Mouse (Mus musculus): ENCODE results near the gene Fxyd5.

The Fxyd5 gene

DNA sequence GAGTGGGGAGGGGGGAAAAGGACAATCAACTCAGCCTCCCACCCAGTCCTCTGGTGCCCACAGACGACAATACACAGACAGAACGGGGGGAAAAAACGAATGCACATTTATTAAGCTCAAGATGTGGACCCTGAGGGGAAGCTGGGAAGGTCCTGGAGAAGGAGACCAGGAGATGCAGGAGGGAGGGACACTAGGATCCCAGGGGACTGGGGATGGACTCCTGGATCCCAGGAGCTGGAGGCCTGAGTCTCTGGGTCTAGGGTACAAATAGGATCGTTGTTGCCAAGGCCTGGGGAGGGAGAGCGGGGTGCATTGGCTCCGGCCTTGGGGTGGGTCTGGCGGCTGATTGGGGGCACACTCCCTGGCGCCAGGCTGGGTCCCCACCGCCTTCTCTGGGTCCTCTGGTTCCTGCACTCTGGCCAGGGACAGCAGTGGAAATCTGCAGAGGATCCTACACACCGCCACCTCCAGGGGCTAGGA, at the start of gene Fxyd5:
Fxyd5 (minus strand) TSS at position 51 of the 480 bp plus-strand sequence.
- DNase-seq, result no peak

DNA sequence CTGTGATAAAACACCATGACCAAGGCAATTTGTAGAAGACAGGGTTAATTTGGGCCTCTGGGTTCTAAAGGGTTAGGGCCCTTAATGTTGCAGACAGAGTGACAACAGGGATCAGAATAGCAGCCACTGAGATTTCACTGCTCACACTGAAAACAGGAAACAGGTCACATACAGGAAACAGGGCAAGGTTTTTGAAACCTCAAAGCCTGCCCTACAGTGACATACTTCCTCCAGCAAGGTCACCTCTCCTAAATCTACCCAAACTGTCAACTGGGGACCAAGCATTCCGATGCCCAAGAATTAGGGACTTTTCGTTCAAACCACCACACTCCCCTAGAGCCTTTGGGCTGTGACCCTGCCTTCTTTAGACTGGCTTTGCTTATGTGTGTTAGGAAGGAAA, 47.4 kb upstream of the Fxyd5 start:
- no peak for DNase-seq

- no peak for DNase-seq
Measured at GRCm38 (mm10) chr7:31088206-31088605, 45.9 kb upstream of the Fxyd5 start.

GRCm38 (mm10) chr7:31087262-31087661, 45.0 kb upstream of the Fxyd5 start:
- DNase-seq, result no peak

DNA sequence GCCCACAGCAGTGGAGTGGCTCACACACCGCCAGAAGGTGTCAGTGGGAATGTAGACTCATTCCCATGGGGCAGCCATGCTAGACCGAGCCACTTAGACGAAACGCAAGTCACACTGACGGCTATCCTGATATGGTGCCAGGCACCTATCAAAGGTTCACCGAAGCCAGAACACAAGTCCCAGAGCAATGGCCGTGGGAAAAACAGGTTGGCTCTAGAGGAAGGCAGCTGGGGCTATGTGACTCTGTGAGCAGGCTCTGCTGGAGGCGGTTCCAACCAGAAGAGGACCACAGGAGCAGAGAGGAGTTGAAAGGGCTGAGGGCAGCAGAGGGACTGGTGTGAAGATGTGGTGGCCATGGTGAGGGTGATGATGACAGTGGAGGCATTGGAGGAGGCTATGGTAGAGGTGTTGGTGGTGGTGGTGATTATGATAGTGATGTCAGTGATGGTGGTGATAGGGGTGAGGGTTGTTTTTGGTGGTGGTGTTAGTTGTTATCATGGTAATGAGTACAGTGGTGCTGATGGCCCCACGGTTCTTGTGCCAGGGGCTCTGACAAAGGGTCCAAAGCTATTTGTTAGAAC, 44.0 kb upstream of the Fxyd5 start:
- DNase-seq, result no peak

DNA sequence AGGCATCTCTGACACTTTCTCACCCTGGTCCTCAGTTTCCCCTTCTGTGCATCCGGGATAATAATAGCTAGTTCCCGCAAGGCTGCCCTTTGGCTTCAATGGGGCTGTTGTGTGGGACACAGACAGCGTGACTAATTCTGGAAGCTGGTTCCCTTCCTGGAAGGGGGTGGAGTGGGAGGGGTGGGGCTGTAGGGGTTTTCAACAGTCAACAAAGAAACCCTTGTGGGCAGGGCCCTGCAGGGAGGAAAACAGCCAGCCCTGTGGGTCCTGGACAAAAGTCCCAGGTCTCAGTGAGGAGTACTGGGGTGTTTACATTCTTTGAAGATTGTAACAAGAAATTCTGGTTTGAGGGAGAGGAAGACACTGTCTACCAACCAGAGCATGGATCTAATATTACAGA, 42.9 kb upstream of the Fxyd5 start:
- DNase-seq, result no peak

DNA sequence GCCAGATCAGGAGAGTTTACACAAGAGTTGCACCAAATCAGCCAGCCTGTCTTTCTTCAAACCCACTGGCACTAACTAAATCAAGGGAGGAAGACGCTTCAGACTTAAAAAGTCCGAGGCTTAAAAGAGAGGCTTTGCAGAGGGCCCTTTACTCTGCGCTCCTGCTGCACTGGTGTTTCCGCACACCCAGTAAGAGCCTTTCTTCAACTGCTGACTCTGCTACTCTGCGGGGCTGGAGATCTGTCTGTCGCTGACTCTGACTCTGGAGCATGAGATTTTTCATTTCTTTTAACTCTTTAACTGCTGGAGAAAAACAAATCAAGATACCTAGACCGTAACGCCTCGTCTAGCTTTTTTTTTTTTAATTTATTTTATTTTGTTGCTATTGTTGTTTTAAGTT, 41.9 kb upstream of the Fxyd5 start:
- no peak for DNase-seq

DNA sequence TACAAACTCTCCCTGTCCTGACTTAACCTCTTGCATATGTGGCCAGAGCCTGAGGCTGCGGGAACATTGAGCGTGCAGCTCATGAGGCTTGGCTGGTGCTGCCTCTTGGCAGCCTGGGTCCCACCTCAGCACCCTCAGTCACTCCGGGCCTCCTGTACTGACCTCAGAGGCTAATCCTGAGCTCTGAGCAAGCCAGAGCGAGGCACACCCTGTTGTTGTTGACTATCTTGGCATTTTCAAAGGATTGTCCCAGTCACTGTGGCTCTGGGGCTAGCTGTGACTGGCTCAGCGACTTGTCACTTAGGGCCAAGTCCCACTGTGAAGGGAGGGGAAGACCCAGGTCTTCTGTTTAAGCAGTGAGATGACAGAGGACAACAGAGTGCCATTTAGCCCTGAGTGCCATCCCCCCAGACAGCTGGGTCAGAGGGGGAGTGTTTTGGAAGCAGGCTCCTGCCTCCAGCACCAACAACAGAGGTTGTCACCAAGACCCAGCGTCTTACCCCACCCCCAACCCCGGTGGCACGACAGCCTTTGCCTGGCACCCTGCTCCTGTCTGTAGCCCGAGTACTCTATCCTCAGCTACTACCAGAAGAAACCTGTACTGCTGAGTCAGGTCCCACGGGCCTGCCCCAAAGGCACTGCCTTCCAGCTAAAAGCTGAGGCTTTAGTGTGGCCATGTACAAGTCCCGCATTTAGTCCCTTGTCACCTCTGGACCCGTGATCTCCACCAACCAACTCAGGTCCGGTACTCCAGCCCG, 40.7 kb upstream of the Fxyd5 start:
- DNase-seq, result no peak

GRCm38 (mm10) chr7:31082106-31082505, 39.8 kb upstream of the Fxyd5 start:
- DNase-seq, result no peak

- no peak for DNase-seq
Measured at GRCm38 (mm10) chr7:31081106-31081505, 38.8 kb upstream of the Fxyd5 start.

GRCm38 (mm10) chr7:31080611-31081010, 38.3 kb upstream of the Fxyd5 start:
- DNase-seq, result no peak

DNA sequence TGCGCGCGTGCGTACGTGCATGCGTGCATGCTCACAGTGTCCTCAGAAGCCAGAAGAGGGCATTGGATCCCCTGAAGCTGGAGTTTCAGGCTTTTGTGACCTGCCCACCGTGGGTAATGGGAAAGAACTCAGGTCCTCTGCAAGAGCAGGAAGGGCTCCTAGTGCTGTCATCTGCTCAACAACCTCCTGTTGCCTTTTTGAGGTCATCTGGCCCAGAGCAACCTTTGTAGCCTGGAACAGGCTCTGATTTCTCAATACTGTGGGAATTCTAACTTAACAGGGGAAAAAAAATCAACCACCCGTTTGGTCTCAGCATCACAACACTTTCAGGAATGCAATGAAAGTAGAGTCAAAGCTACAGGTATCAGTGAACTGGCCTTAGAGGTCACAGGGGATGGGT, 37.4 kb upstream of the Fxyd5 start:
- no peak for DNase-seq

- DNase-seq, result peak; percentile 42
Measured at GRCm38 (mm10) chr7:31077885-31078445, 35.7 kb upstream of the Fxyd5 start.

GRCm38 (mm10) chr7:31077470-31077869, 35.2 kb upstream of the Fxyd5 start:
- no peak for DNase-seq

- DNase-seq, result no peak
Measured at GRCm38 (mm10) chr7:31076492-31076891, 34.2 kb upstream of the Fxyd5 start, which contains the start of gene Fxyd3. Gene Fxyd3, minus strand, starts transcription at chr7:31076704.

DNA sequence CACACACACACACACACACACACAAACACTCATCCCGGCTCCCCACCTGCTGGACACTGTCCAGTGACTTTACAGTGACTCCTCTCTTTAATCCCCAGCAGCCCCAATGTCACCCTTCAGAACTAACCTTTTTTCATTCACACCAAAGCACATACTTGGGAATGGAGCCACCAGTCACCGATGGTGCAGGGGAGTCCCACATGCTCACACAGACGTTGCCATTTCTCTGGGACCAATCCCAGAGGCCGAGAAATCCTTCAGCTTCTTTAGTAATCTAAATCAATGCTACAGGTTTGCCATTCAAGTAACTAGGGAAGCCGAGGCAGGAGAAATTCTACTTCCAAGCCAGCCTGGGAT, 32.4 kb upstream of the Fxyd5 start:
- DNase-seq, result no peak

DNA sequence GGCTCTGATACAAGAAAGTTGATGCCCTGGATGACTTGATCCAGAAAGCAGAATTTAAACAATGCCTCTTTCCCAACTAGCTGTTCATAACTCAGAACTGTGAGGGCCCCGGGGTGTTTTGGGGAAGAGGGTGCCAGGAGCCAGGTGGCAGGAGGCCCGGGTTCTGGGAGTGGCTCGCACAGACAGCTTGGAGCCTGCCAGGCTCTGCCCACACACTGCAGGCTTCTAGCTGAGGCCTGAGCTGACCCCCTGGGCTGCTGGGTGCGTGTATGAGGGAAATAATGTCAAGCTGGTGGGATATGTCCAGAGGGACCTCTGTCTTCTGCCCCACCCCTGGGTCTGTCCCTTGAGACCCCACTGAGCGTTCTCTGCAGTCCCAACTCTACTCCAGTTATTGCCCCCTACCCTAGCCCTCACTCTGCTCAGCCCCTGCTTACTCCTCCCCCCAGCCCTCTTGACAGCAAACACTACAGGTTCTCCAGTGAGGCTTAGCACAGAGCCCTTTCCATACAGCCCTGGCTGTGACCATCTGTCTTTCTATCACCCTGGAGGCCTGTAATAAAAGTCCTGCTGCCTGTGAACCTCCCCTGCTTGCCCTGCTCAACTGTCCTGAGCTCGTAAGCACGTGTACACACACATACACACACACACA, 31.9 kb upstream of the Fxyd5 start:
- no peak for DNase-seq

- DNase-seq, result no peak
Measured at GRCm38 (mm10) chr7:31073546-31073945, 31.3 kb upstream of the Fxyd5 start.

DNA sequence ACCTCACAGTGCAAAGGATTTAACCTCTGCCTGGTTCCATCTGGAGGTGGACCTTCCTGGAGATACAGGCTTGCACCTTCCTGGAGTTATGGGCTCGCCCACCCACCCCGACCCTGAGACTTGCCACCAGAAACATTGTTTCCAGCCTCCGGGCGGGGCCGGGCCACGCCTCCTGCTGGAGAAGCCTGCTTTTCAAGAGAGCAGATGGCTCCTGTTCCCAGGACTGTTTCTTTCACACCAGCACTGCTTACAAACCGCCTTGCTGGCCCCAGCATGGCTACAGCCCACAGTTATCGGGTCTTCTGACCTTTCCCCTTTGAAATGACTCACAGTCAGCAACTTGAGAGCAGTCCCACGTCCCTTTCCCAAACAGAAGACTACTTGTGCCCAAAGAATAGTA, 30.0 kb upstream of the Fxyd5 start:
- DNase-seq, result no peak

DNA sequence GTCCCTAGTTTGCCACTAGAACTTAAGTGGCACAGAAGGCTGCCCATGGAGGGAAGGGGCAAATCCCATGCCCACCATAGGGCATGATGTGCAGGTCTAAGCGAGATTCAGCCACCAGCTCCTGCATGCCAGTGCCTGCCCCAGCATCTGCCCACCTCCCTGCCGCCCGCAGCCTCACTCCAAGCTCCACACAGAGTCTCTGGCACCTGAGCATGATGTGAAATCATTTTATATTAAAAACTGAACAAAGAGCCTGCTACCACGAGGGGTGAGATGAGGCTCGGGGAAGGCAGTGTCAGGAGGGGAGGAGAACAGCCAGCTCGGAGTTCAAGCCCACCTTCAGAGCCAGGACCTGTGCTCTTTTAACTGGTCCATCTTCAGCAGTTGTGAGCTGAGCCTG, 28.0 kb upstream of the Fxyd5 start:
- no peak for DNase-seq

DNA sequence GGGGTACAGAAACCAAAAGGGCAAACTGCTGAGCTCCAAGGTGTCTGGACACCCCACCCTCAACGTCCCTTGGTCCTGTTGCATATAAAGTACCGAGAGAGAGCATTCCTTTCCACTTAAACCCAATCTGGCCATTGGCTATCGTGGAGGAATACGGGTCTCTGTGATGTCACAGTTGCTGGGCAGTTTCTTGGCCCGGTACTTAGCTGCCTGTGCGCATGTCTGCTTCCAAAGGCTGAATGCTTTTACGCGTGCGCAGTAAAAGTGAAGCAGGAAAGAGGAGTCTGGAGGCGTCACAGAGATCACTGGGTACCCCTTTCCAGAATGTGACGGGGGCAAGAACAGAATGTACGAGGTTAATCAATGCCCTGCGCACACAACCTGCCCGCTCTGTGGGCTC, 27.2 kb upstream of the Fxyd5 start:
- DNase-seq, result no peak

GRCm38 (mm10) chr7:31067836-31068235, 25.6 kb upstream of the Fxyd5 start:
- DNase-seq, result peak; percentile 37

- no peak for DNase-seq
Measured at GRCm38 (mm10) chr7:31063074-31063560, 20.8 kb upstream of the Fxyd5 start.

DNA sequence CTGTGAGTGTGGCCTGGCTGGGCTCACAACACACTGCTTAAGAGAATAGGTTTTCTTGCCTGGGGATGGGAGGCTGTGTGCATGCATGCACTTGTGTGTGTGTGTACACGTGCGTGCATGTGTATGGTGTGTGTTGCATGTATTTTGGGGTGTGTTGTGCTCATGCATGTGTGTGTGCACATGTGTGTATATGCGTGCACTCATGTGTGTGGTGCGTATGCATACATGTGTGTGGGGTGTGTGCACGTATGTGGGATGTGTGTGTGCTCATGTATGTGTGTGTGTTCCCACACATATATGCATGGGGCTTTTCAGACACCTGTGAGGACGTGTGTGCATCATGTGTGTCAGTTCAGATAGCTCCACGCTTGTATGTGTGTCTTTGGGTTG, 18.3 kb upstream of the Fxyd5 start:
- DNase-seq, result no peak
